Mouse (Mus musculus): ENCODE data around the gene Adcy4.

The Adcy4 gene

GRCm38 (mm10) chr14:55758363-55758784 lies 25.5 kb downstream of the Adcy4 start, which contains the start of gene Cideb:
Gene Cideb (minus strand): TSS chr14:55758458.
- no peak for DNase-seq (ENCODE audit: low spot score in 2 of 2)

- DNase-seq (ENCODE audit: low spot score in 2 of 2) = no peak
Observed at GRCm38 (mm10) chr14:55757566-55757965, 26.3 kb downstream of the Adcy4 start.

DNA sequence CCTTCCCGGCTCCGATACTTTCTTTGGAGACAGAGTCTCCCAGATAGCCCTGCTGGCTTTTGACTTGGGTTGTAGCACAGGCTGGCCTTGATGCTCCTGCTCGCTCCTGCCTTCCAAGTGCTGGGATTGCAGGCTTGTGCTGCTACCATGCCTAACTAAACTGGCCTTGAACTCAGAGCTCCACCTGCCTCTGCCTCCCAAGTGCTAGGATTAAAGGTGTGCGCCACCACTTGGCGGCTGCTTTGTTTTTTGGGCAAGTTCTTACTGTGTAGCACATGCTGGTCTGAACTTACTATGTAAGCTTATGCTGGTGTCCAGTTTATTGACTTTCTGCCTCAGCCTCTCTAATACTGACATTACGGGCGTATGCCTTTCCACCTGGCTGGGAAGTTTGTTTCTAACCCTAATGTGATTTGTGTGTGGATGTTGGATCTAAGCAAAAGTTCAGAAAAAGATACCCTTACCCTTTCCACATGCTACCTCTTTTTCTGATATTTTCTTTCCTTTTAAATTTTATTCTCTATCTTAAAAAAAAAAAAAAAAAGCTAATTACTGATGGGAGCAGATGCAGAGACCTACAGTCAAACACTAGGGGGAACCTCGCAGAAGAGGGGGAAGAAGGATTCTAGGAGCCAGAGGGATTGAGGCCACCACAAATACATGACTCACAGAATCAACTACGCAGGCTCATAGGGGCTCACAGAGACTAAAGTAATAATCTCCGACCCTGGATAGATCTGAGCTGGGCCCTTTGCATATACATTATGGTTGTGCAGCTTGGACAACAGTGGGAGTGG lies 36.6 kb downstream of the Adcy4 start:
- DNase-seq (ENCODE audit: low spot score in 2 of 2) = no peak

DNA sequence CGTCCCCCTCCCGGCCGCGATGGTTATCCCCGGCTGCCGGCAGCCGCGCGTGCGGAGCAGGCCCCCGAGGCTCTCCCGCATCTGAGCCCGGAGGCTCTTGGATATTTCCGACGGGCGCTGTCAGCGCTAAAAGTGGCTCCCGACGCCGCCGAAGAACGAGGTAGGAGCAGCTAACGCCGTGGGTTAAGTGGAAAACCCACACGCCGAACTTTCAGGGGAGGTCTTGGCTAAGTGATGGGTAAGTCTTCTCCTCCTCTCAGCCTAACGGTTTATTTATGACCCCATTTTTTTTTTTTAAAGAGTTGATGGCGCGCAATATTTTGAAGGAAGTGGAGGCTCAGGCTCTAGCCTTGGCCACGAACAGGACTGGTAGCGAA lies 38.0 kb downstream of the Adcy4 start:
- DNase-seq (ENCODE audit: low spot score in 2 of 2) = no peak

DNA sequence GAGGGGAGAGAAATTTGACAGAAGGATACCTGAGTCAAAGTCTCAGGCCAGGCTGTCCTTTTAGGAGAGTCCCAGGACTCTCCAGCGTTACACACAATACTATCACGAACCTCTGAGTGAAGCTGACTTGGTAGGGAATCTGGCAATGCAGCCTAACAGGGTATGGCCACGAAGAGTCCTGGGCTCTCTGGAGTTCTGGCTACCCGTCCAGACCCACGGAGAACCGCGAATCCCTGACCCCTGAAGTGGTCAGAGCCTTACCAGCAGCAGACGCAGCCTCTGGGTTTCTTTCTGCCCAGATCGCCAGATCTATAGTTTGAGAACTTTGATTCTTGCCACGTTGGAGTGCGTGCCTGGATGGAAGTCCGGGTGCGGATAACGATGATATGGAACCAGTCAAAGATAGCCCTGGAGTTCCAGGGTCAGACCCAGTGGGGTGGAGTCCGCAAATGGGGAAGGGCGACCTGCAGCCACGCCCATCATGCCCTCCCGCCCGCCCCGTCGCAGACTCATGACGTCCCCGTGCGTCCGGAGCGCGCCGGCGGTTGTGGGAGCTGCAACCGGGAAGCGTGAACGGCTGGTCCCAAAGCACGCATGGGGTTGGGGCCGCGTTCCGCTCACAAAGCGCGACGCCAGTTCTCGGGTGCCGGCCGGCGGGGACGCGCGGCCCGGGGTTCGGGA lies 38.6 kb downstream of the Adcy4 start, which contains the start of the genes Dhrs1 and Nop9:
Dhrs1 (minus strand) TSS at position 511 of the 681 bp plus-strand sequence.
Nop9 (plus strand) TSS at position 514 of the 681 bp plus-strand sequence.
- peak; percentile 72 to 86 for DNase-seq (ENCODE audit: low spot score in 2 of 2)

DNA sequence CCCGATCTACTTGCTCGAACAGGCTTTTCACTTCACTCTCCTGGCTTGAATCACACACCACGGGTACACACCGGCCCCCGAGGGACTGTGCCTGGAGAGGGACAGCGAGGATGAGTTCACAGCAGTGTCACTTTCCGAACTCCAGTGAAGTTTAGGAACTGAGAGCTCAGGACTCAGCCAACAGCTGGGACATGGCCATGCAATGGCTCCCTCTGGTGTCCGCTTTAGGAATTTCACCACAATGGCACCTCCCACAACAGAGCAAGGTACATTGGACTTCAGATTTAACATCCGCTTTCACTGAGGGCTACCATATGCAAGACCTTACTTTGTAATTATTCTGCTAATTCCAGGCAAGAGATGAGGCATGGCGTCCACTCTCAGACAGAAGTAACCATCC lies 40.2 kb downstream of the Adcy4 start:
- DNase-seq (ENCODE audit: low spot score in 2 of 2) = peak; percentile 57 to 82

DNA sequence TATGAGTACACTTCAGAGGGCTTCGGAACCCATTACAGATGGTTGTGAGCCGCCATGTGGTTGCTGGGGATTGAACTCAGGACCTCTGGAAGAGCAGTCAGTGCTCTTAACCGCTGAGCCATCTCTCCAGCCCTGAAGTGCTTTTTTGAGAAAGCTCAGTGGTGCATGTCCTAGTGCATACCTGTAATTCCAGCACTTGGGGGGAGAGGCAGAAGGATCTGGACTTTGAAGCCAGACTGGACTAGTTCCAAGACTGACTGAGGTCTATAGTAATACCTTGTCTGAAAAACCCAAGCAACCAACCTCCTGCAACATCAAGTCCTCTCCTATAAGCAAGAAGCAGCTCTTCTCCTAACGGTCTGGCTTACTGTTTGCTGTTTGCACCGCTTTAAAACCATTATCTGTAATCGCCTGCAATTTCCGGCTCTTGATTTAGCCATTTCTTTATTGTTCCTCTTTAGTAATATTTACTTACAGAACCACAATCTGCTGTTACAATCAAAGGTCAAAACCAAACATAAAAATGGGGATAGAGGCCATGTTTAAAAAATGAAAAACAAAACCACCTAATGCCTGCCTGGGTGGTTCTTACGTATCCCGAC lies 46.7 kb downstream of the Adcy4 start:
- DNase-seq (ENCODE audit: low spot score in 2 of 2) = no peak

DNA sequence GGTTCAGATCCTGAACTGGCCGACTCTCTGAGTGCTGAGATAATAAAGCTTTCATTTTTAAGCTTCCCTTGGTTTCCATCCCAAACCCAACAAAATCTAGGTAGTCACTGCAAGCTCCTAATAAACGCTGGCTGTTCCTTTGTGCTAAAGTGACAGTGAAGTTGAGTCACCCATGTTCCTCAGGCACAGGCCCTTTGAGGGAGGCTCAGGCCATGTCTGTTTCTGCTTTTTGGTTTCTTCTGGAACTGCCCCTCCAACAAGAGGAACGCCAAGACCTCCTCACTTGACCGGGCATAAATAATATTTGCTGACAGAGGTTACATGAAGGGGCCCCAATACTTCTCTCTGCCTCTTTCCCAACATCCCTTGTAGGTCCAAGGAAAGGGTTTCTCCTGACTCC lies 48.1 kb downstream of the Adcy4 start:
- DNase-seq (ENCODE audit: low spot score in 2 of 2) = no peak

GRCm38 (mm10) chr14:55735334-55735733 lies 48.6 kb downstream of the Adcy4 start:
- DNase-seq (ENCODE audit: low spot score in 2 of 2) = no peak

DNA sequence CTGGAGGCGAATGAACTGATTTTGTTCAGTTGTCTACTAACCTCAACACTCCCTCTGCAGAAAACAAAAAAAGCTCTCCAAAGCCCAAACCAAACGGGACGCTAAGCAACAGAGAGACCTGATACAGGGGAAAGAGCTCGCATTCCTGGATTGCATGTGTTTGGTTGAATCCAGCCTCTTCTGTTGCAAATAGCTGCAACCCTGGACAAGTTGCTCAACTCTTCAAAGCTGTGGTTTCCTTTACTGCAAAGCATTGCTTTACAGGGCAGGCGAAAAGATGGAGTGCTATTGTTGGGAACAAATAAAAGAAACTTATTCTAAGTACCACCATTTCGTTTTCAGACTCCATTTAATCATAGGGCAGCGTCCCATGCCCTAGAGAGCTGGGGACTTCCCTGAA lies 49.0 kb downstream of the Adcy4 start:
- DNase-seq (ENCODE audit: low spot score in 2 of 2) = no peak

DNA sequence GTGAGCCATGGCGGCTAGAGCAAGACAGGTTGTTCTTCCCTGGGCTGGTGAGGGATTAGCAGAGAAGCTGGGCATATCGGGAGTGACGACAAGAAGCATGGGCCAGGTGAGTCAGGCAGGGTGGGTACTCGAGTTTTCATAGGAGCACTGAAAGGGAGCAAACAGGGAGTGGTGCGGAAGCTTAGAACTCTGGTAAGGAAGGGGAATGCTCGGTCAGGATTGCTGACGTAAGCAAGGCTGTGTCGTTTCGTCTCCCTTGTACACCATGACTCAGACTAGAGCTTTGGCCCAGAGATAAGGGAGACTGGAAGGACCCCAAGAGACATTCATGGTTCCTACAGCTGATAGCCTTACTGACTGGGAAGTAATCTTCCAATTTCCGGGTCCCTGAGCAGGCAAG lies 50.0 kb downstream of the Adcy4 start:
- DNase-seq (ENCODE audit: low spot score in 2 of 2) = no peak

DNA sequence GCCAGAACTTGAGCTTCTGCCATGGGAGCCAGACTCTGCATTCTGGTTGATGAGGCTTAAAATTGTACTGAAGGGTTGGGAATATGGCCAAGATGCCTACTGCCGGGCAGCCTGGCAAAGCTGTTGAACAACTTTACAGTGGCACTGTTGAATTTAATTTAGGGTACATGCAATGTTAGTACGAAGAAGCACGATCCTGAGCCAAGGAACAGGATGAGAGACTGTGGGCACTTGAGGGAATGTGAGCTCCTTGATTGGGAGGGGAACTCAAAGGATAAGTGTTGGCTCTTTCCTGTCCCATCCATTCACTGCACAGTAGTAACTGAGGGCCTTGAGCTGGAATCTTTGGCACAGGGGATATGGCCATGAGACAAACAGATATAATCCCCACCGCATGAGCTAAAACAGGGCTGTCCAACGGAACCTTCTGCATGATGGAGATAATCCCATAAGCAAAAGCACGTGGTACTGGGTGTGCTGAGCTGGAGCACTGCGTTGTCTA lies 53.3 kb downstream of the Adcy4 start:
- no peak for DNase-seq (ENCODE audit: low spot score in 2 of 2)

DNA sequence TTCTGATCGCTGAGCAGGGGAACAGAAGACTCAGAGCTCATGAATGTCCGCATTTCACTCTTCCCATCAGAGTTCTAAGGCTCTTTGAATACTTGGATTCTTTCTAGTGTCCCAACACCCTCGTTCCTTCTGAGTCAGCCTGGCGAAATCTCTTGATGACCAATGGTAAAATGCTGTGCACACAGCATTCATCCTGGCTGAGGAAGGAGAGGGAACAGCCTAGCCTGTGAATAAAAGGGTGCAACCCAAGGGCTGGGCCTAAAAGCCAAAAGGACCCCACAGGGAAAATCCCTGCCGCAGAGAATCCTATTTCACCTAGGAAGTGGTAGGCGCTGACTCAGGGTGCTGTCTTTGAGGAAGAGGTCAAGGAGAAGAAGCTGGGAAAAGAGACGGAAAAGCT lies 53.8 kb downstream of the Adcy4 start:
- DNase-seq (ENCODE audit: low spot score in 2 of 2) = no peak

DNA sequence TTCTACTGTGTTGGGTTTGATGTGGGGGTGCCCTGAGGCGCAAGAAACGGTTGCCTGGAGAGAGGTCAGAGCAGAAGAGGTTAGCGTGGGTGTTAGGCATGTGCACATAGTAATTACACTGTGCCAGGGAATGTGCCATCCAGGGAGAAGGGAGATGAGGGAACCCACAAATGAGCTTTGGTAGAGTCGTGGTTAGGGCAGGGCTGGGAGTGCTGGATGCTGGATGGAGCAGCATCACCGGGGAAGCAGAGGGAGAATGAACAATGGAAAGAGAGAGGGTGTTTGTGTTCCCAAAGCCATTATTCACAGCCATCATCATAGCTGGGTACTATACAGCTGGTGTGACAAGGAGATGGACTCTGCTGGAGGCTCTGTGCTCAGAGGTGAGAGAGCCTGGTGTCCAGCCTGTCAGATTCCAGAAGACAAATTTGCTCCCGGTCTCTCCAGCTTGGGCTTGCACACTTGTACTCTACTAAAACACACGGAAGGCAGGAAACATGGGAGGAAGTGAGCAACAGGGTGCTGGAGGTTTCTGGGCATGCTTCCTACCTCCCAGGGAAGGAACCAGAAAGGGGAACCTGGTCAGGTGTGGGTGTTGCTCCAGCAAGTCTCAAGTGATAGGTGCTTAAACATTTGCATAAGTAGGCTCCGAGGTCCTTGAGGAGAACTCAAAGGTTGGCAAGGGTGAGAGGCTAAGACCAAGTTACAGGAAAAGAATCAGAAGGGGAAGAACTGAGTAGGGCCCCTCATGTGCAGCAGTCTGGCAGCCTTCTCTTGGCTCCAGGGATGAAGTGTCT lies 55.8 kb downstream of the Adcy4 start:
- DNase-seq (ENCODE audit: low spot score in 2 of 2) = no peak

DNA sequence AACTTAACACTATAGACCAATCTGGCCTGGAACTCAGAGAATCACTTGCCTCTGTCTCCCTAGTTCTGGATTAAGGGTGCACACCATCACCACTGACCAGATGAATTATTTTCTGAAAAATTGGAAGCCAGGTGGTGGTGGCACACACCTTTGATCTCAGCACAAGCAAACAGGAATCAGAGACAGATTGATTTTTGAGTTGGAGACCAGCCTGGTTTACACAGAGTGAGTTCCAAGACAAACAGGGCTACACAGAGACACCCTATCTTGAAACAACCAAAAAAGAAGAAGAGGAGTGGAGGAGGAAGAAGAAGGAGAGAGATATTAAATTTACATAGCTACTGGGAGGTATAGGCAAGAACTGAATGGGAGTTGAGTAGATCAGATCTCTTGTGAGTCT lies 57.6 kb downstream of the Adcy4 start:
- DNase-seq (ENCODE audit: low spot score in 2 of 2) = no peak

DNA sequence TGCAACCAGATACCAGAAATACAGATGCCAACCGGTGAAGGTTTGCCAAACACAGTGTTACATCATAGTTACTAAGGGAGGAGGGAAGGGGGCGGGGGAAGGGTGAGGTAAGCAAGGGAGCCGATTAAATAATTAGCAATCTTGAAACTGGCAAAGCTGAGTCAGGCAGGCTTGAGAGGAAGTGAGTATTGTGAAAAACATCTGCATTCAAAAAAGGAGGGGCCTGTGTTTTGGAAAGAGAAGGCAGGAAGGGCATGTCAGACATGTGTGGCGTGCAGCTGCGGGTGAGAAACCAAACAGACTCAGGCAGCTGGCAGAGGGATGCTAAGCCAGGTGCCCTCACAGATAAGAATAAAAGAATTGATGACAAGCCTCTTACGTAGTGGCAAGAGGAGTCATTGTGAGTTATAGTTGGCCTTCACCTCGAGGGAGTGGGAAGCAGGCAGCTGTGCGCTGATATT lies 59.5 kb downstream of the Adcy4 start:
- no peak for DNase-seq (ENCODE audit: low spot score in 2 of 2)

GRCm38 (mm10) chr14:55723433-55723832 lies 60.5 kb downstream of the Adcy4 start:
- no peak for DNase-seq (ENCODE audit: low spot score in 2 of 2)

DNA sequence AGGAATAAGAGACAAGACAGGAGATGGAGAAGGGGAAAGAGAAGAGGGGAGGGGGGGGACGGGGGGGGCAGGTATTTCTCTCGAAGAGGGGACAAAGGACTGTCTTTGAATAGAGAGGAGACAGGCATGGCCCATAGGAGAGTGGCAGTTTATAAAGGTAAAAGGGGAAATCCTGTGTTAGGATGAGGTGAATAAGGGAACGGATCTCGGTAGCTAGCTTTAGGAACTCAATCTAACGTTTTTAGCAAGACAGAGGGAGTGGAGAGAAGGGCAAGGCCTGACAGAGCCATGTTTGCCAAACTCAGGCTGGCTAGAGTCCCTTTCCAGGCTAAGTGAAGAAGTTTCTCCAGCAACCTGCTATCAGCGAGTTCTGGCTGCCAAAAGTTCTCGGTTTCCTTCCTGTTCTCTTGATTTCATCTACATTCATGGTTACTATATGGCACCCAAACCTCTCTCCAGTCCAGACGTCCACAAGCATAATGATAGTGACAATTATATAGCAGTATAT lies 61.4 kb downstream of the Adcy4 start:
- no peak for DNase-seq (ENCODE audit: low spot score in 2 of 2)

DNA sequence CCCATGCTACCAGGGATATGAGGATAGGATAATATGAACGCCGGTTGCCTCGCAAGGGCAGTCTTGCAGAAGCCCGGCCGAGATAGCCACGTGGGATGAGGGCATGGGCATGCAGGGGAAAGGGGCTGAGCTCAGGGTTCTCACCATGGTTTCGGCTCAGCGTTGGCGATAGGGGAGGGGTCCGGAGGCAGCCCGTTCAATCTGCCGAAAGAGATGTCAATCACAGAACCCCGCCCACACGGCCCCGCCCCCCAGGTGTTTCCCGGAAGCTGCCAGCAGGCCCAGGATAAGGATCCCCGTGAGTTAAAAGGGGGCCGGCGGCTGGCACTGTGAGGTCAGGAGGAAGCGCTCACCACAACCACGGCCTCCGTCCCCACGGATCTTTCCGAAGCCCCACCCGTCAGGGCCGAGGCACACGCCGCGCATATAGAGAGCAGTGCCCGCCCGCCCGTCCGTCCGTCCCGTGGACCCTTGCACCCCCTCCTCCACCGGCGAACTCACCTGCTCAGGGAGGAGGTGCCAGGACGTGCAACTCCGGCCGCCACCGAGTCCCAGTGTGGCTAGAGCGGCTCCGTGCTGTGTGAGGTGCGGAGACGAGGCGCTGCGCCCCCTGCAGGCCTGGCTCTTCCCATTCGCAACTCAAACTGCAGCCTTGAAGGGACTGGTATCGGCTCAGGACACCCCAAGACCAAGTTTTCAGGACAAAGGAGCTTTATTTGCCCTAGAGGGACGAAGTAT lies 62.0 kb downstream of the Adcy4 start, which contains the start of gene Rabggta:
Rabggta (minus strand) TSS at position 564 of the 738 bp plus-strand sequence.
- DNase-seq (ENCODE audit: low spot score in 2 of 2) = peak; percentile 88 to 90

- DNase-seq (ENCODE audit: low spot score in 2 of 2) = no peak
Observed at GRCm38 (mm10) chr14:55721076-55721475, 62.8 kb downstream of the Adcy4 start.

All from frontal cortex, postnatal 10 days (tissue).